Mouse (Mus musculus): Measurements from ENCODE around the gene Pced1a. TPM values are rescaled to one million over a fixed set of nuclear protein-coding genes. Genes with fewer than 3 reads are reported as not detected.
A peak's percentile ranks its signal among the peaks of the same experiment; 100 is the strongest.

The Pced1a gene
- polyA plus RNA-seq, 1 experiment from 2014 or later, result 14.3 TPM

- H3K4me3 ChIP-seq (replicated peaks), result no peak overlapping the region
- H3K36me3 ChIP-seq, result peaks cover 5% of the 10 kb centered on the region
- 0 out of 2 replicates have a peak, but pooled peaks cover 2% of the 10 kb centered on the region for H3K4me1 ChIP-seq
- no peaks in the 10 kb centered on the region for H3K27me3 ChIP-seq (replicated peaks)
- WGBS, result 93% methylated on average over 3 of the region's 3 CpGs
- H3K27ac ChIP-seq (replicated peaks), result no peak overlapping the region
- no peaks in the 10 kb centered on the region for H3K9me3 ChIP-seq (replicated peaks)
- no peak overlapping the region for H3K4me2 ChIP-seq
- ATAC-seq (ENCODE audit: low FRiP score), result no peak
- no peak overlapping the region for H3K9ac ChIP-seq (replicated peaks)
Measured at GRCm38 (mm10) chr2:130432157-130432556, 7.7 kb upstream of the Pced1a start.

GRCm38 (mm10) chr2:130430484-130430883, 6.0 kb upstream of the Pced1a start:
- Histone ChIP-seq H3K36me3 (peaks cover 5% of the 10 kb centered on the region), H3K4me1 (peaks cover 7% of the 10 kb centered on the region), H3K4me3 (replicated peaks) (no peak overlapping the region), H3K27ac (replicated peaks) (no peak overlapping the region), H3K9ac (replicated peaks) (no peak overlapping the region), H3K4me2 (no peak overlapping the region), H3K27me3 (replicated peaks) (no peaks in the 10 kb centered on the region), H3K9me3 (replicated peaks) (no peaks in the 10 kb centered on the region)
- no peak for ATAC-seq (ENCODE audit: low FRiP score)
- 81% methylated on average over 3 of the region's 3 CpGs for WGBS

GRCm38 (mm10) chr2:130429851-130430250, 5.3 kb upstream of the Pced1a start:
- WGBS, result 74% methylated on average over 2 of the region's 2 CpGs
- H3K36me3 ChIP-seq, result peaks cover 5% of the 10 kb centered on the region
- ATAC-seq (ENCODE audit: low FRiP score), result no peak

GRCm38 (mm10) chr2:130425112-130425511, 611 bp upstream of the Pced1a start:
- H3K27ac ChIP-seq (replicated peaks), result peak overlapping the region; percentile 96
- peak overlapping the region; percentile 83 for H3K4me2 ChIP-seq
- H3K9me3 ChIP-seq (replicated peaks), result no peaks in the 10 kb centered on the region
- no peaks in the 10 kb centered on the region for H3K36me3 ChIP-seq
- peaks cover 44% of the 10 kb centered on the region for H3K4me1 ChIP-seq
- WGBS, result 40% methylated on average over 5 of the region's 5 CpGs
- H3K4me3 ChIP-seq (replicated peaks), result peak overlapping the region; percentile 75
- H3K27me3 ChIP-seq (replicated peaks), result no peaks in the 10 kb centered on the region
- H3K9ac ChIP-seq (replicated peaks), result peak overlapping the region; percentile 68
- no peak for ATAC-seq (ENCODE audit: low FRiP score)

More at GRCm38 (mm10) chr2:130429851-130430250, 5.3 kb upstream of the Pced1a start:
- no peak overlapping the region for H3K9ac ChIP-seq (replicated peaks)
- no peak overlapping the region for H3K4me2 ChIP-seq
- peaks cover 13% of the 10 kb centered on the region for H3K4me1 ChIP-seq
- no peaks in the 10 kb centered on the region for H3K27me3 ChIP-seq (replicated peaks)
- no peak overlapping the region for H3K27ac ChIP-seq (replicated peaks)
- H3K9me3 ChIP-seq (replicated peaks), result no peaks in the 10 kb centered on the region
- H3K4me3 ChIP-seq (replicated peaks), result no peak overlapping the region

GRCm38 (mm10) chr2:130423397-130424125, 940 bp downstream of the Pced1a start:
- Histone ChIP-seq H3K27ac (replicated peaks) (peak overlapping the region; percentile 96), H3K36me3 (peaks cover 10% of the 10 kb centered on the region; the same call in 1 of the 2 replicates), H3K27me3 (replicated peaks) (no peaks in the 10 kb centered on the region), H3K9ac (replicated peaks) (peak overlapping the region; percentile 68), H3K4me3 (replicated peaks) (peak overlapping the region; percentile 75), H3K4me1 (peaks cover 44% of the 10 kb centered on the region), H3K4me2 (peak overlapping the region; percentile 83), H3K9me3 (replicated peaks) (no peaks in the 10 kb centered on the region)
- ATAC-seq (ENCODE audit: low FRiP score), result peak; percentile 85
- WGBS, result 15% methylated on average over 49 of the region's 49 CpGs

GRCm38 (mm10) chr2:130421781-130422620, 2.5 kb downstream of the Pced1a start:
- H3K9ac ChIP-seq (replicated peaks), result no peak overlapping the region
- H3K4me3 ChIP-seq (replicated peaks), result no peak overlapping the region
- ATAC-seq (ENCODE audit: low FRiP score), result no peak
- 97% methylated on average over 26 of the region's 26 CpGs for WGBS
- no peak overlapping the region for H3K27ac ChIP-seq (replicated peaks)
- no peak overlapping the region for H3K4me2 ChIP-seq
- peaks cover 12% of the 10 kb centered on the region; the same call in 1 of the 2 replicates for H3K36me3 ChIP-seq
- no peaks in the 10 kb centered on the region for H3K9me3 ChIP-seq (replicated peaks)
- no peaks in the 10 kb centered on the region for H3K27me3 ChIP-seq (replicated peaks)
- H3K4me1 ChIP-seq, result peaks cover 44% of the 10 kb centered on the region

- Histone ChIP-seq H3K27ac (replicated peaks) (no peak overlapping the region), H3K9me3 (replicated peaks) (no peaks in the 10 kb centered on the region), H3K4me1 (no peaks in the 10 kb centered on the region), H3K4me3 (replicated peaks) (no peak overlapping the region), H3K36me3 (peaks cover 9% of the 10 kb centered on the region; the same call in 1 of the 2 replicates), H3K9ac (replicated peaks) (no peak overlapping the region), H3K27me3 (replicated peaks) (no peaks in the 10 kb centered on the region), H3K4me2 (no peak overlapping the region)
- WGBS, result 80% methylated on average over 6 of the region's 6 CpGs
- ATAC-seq (ENCODE audit: low FRiP score), result no peak
Measured at GRCm38 (mm10) chr2:130414094-130414856, 10.2 kb downstream of the Pced1a start.

GRCm38 (mm10) chr2:130412775-130413174, 11.7 kb downstream of the Pced1a start:
- Histone ChIP-seq H3K9me3 (replicated peaks) (no peaks in the 10 kb centered on the region), H3K27ac (replicated peaks) (no peak overlapping the region), H3K4me2 (no peak overlapping the region), H3K4me1 (no peaks in the 10 kb centered on the region), H3K27me3 (replicated peaks) (no peaks in the 10 kb centered on the region), H3K36me3 (no peaks in the 10 kb centered on the region), H3K9ac (replicated peaks) (no peak overlapping the region), H3K4me3 (replicated peaks) (no peak overlapping the region)
- WGBS, result 81% methylated on average over 3 of the region's 3 CpGs
- no peak for ATAC-seq (ENCODE audit: low FRiP score)

GRCm38 (mm10) chr2:130411558-130412495, 12.7 kb downstream of the Pced1a start:
- H3K36me3 ChIP-seq, result no peaks in the 10 kb centered on the region
- H3K9me3 ChIP-seq (replicated peaks), result no peaks in the 10 kb centered on the region
- peak; percentile 80 for ATAC-seq (ENCODE audit: low FRiP score)
- 40% methylated on average over 16 of the region's 16 CpGs for WGBS
- H3K27me3 ChIP-seq (replicated peaks), result no peaks in the 10 kb centered on the region
- H3K4me3 ChIP-seq (replicated peaks), result no peak overlapping the region
- no peak overlapping the region for H3K4me2 ChIP-seq
- H3K27ac ChIP-seq (replicated peaks), result no peak overlapping the region
- H3K9ac ChIP-seq (replicated peaks), result no peak overlapping the region
- H3K4me1 ChIP-seq, result no peaks in the 10 kb centered on the region

- no peak for ATAC-seq (ENCODE audit: low FRiP score)
- WGBS, result 25% methylated on average over 6 of the region's 6 CpGs
- no peak overlapping the region for H3K9ac ChIP-seq (replicated peaks)
Measured at GRCm38 (mm10) chr2:130408194-130408593, 16.3 kb downstream of the Pced1a start.

More at GRCm38 (mm10) chr2:130408194-130408593, 16.3 kb downstream of the Pced1a start:
- H3K9me3 ChIP-seq (replicated peaks), result no peaks in the 10 kb centered on the region
- no peak overlapping the region for H3K27ac ChIP-seq (replicated peaks)
- no peaks in the 10 kb centered on the region for H3K27me3 ChIP-seq (replicated peaks)
- H3K4me3 ChIP-seq (replicated peaks), result no peak overlapping the region
- H3K4me1 ChIP-seq, result no peaks in the 10 kb centered on the region
- no peaks in the 10 kb centered on the region for H3K36me3 ChIP-seq
- no peak overlapping the region for H3K4me2 ChIP-seq

Data from neural tube, embryonic 15.5 days (tissue).